Mouse (Mus musculus): ENCODE measurements around the gene Usp39. TPM values are rescaled to one million over a fixed set of nuclear protein-coding genes. Genes with fewer than 3 reads are reported as not detected.

Usp39 gene
- polyA plus RNA-seq (2015; fragmentation: Nextera tagmentation; extraction: Ambion mirVana), result 51.5 and 51.7 TPM in 2 replicates

- Histone ChIP-seq H3K4me1 (peaks cover 40% of the 10 kb centered on the region), H3K27me3 (no peaks in the 10 kb centered on the region), H3K9ac (peak within 1 kb of the TSS; percentile 92), H3K36me3 (peaks cover 31% of the 10 kb centered on the region), H3K27ac (peak within 1 kb of the TSS; percentile 44; the same call in 1 of the 2 replicates), H3K4me3 (peak within 1 kb of the TSS; percentile 90), H3K4me2 (replicated peaks) (peak within 1 kb of the TSS; percentile 91), H3K9me3 (no peaks in the 10 kb centered on the region)
- ATAC-seq (ENCODE audit: low FRiP score, low read depth), result peak; percentile 85
- WGBS, result under 1% methylated on average over 30 of the region's 30 CpGs
Measured at GRCm38 (mm10) chr6:72345074-72345567, at the start of gene Usp39. Gene Usp39 (minus strand): TSS chr6:72345184.

- no peak overlapping the region for H3K9ac ChIP-seq
- H3K36me3 ChIP-seq, result no peaks in the 10 kb centered on the region
- no peak overlapping the region for H3K4me2 ChIP-seq (replicated peaks)
- no peak overlapping the region for H3K4me3 ChIP-seq
- H3K4me1 ChIP-seq, result peaks cover 30% of the 10 kb centered on the region
- no peaks in the 10 kb centered on the region for H3K9me3 ChIP-seq
- 94% methylated on average over 5 of the region's 5 CpGs for WGBS
- no peaks in the 10 kb centered on the region for H3K27me3 ChIP-seq
- no peak for ATAC-seq (ENCODE audit: low FRiP score, low read depth)
- no peak overlapping the region for H3K27ac ChIP-seq
Measured at GRCm38 (mm10) chr6:72392341-72392740, 47.4 kb upstream of the Usp39 start.

- H3K27ac ChIP-seq, result peak overlapping the region; percentile 93
- H3K9ac ChIP-seq, result peak overlapping the region; percentile 77
- H3K27me3 ChIP-seq, result no peaks in the 10 kb centered on the region
- H3K9me3 ChIP-seq, result no peaks in the 10 kb centered on the region
- peak overlapping the region; percentile 77 for H3K4me2 ChIP-seq (replicated peaks)
- peaks cover 10% of the 10 kb centered on the region for H3K36me3 ChIP-seq
- no peak for ATAC-seq (ENCODE audit: low FRiP score, low read depth)
- 21% methylated on average over 12 of the region's 12 CpGs for WGBS
- H3K4me3 ChIP-seq, result peak overlapping the region; percentile 54
- peaks cover 30% of the 10 kb centered on the region for H3K4me1 ChIP-seq
Measured at GRCm38 (mm10) chr6:72390795-72391521, 46.0 kb upstream of the Usp39 start.

DNA sequence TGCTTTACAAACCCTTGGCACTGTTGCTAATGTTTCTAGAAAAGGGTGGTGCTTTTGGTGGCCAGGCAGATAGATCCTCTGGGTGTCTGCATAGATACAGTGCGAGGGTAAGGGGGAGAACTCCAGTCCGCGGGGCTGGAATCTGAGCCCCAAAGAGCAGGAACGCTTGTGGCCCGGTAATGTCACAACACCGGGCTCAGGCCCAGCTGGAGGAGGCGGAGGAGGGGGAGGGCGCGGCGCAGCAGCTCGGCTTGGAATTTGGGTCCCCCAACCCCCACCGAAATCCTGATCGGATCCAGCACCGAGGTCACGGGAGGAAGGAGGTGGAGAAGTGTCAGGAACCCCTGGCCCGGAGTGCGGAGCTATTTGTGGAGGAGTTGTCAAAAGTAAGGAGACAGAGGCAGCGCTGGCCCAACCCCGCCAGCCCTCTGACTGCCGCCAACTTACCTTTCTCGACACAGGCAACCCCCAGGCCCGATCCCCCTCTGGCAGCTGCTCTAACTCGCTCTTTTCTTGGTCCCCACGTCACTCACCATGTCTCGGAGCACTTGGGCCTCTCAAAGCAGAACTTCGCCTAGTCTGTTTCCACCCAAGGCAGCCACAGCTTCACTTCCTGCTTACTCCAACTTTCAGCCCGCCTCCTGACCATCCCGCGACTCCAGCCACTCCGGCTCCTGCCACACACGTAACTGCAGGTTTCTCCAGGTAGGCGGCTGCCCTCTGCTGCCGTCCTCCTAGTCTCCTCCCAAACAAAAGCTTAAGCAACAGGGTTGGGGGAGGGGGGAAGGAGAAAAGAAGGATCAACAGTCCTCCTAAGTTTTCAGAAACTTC is 45.2 kb upstream of the Usp39 start, which contains the start of gene Vamp8:
Gene Vamp8, minus strand, starts transcription at position 763 of the 831 bp plus-strand sequence.
- peaks cover 17% of the 10 kb centered on the region for H3K36me3 ChIP-seq
- peak within 1 kb of the TSS; percentile 77 for H3K9ac ChIP-seq
- peaks cover 30% of the 10 kb centered on the region for H3K4me1 ChIP-seq
- peak within 1 kb of the TSS; percentile 54 for H3K4me3 ChIP-seq
- WGBS, result under 1% methylated on average over 33 of the region's 33 CpGs
- no peaks in the 10 kb centered on the region for H3K27me3 ChIP-seq
- no peaks in the 10 kb centered on the region for H3K9me3 ChIP-seq
- peak within 1 kb of the TSS; percentile 77 for H3K4me2 ChIP-seq (replicated peaks)
- peak; percentile 67 for ATAC-seq (ENCODE audit: low FRiP score, low read depth)
- peak within 1 kb of the TSS; percentile 93 for H3K27ac ChIP-seq

- H3K4me2 ChIP-seq (replicated peaks), result peak overlapping the region; percentile 77
- H3K9me3 ChIP-seq, result no peaks in the 10 kb centered on the region
- WGBS, result 13% methylated on average over 13 of the region's 13 CpGs
- H3K4me3 ChIP-seq, result peak overlapping the region; percentile 54
- H3K27me3 ChIP-seq, result no peaks in the 10 kb centered on the region
- H3K27ac ChIP-seq, result peak overlapping the region; percentile 93
- H3K36me3 ChIP-seq, result peaks cover 24% of the 10 kb centered on the region
- peaks cover 30% of the 10 kb centered on the region for H3K4me1 ChIP-seq
- 0 out of 2 replicates have a peak, but pooled peaks have one; percentile 26 for ATAC-seq (ENCODE audit: low FRiP score, low read depth)
- peak overlapping the region; percentile 77 for H3K9ac ChIP-seq
Measured at GRCm38 (mm10) chr6:72389471-72389940, 44.5 kb upstream of the Usp39 start.

DNA sequence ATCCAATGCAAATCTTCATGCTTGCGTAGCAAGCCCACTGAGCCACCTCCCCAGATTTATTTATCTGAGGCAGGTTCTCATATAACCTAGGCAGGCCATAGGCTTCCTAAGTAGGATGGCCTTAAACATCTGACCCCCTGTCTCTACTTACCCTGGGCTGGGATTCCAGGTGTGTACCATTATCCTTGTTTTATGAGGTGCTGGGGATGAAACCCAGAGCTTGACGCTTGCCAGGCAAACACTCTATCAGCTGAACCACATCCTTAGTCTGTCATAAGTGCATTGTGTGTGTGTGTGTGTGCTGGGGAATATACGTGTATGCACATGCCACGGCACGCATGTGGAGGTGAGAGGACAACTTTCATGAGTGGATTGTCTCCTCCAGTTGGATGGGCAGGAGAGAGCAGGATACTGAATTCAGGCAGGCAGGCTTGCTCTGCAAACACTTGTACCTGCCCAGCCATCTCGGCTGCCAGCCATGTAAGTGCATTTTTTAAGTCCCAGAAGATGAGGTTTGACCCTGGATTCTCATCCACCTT is 43.9 kb upstream of the Usp39 start:
- Histone ChIP-seq H3K27me3 (no peaks in the 10 kb centered on the region), H3K4me1 (peaks cover 30% of the 10 kb centered on the region), H3K9ac (peak overlapping the region; percentile 77), H3K9me3 (no peaks in the 10 kb centered on the region), H3K4me2 (replicated peaks) (peak overlapping the region; percentile 77), H3K36me3 (peaks cover 30% of the 10 kb centered on the region), H3K27ac (no peak overlapping the region; the same call in 1 of the 2 replicates), H3K4me3 (peak overlapping the region; percentile 54)
- ATAC-seq (ENCODE audit: low FRiP score, low read depth), result no peak
- 42% methylated on average over 6 of the region's 6 CpGs for WGBS

DNA sequence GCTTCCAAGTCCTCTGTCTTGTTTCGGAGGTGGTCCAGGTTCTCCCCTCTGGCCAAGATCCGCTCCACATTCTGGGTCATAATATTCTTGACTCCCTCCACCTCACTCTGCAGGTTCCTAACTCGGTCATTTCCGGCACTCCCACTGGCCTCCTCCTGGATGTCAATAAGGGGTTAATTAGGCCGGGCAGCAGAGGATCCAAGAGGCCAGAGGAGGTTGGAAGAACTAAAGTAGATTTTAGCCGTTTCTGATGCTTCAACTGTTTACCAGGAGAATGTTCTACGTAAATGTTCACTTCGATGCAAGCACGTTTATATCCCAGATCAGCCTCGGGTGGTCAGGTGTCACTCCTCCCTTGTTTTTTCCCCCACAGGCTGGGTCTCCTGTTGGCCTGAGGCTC is 43.3 kb upstream of the Usp39 start:
- Histone ChIP-seq H3K4me2 (replicated peaks) (peak overlapping the region; percentile 77), H3K4me3 (peak overlapping the region; percentile 54; the same call in 1 of the 2 replicates), H3K27ac (no peak overlapping the region), H3K27me3 (no peaks in the 10 kb centered on the region), H3K36me3 (peaks cover 31% of the 10 kb centered on the region), H3K4me1 (peaks cover 30% of the 10 kb centered on the region), H3K9me3 (no peaks in the 10 kb centered on the region), H3K9ac (no peak overlapping the region)
- WGBS, result 40% methylated on average over 10 of the region's 10 CpGs
- ATAC-seq (ENCODE audit: low FRiP score, low read depth), result no peak

GRCm38 (mm10) chr6:72387816-72388215 is 42.8 kb upstream of the Usp39 start:
- Histone ChIP-seq H3K36me3 (peaks cover 31% of the 10 kb centered on the region), H3K4me2 (replicated peaks) (peak overlapping the region; percentile 77), H3K27ac (no peak overlapping the region), H3K27me3 (no peaks in the 10 kb centered on the region), H3K9me3 (no peaks in the 10 kb centered on the region), H3K4me1 (peaks cover 30% of the 10 kb centered on the region), H3K4me3 (no peak overlapping the region), H3K9ac (no peak overlapping the region)
- no peak for ATAC-seq (ENCODE audit: low FRiP score, low read depth)
- 53% methylated on average over 3 of the region's 3 CpGs for WGBS

DNA sequence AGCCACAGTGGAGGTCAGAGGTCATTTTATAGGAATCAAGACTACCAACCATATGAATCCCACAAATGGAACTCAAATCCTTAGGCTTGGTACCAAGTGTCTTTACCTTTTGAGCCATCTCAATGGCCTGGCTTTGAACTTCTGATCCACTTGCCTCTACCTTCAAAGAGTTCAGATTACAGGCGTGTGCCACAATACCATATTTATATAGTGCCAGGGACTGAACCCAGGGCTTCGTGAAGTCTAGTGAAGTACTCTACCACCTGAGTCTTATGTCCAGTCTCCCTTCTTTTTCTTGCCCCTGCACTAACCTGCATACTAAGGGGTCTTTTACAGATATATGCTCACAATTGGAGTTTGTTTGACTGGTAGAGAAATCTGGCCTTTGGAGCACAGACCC is 41.6 kb upstream of the Usp39 start:
- H3K4me1 ChIP-seq, result peaks cover 30% of the 10 kb centered on the region
- no peak overlapping the region for H3K4me3 ChIP-seq
- no peak overlapping the region for H3K4me2 ChIP-seq (replicated peaks)
- H3K27me3 ChIP-seq, result no peaks in the 10 kb centered on the region
- ATAC-seq (ENCODE audit: low FRiP score, low read depth), result no peak
- WGBS, result 86% methylated on average over 2 of the region's 2 CpGs
- no peak overlapping the region for H3K27ac ChIP-seq
- H3K36me3 ChIP-seq, result peaks cover 31% of the 10 kb centered on the region
- no peak overlapping the region for H3K9ac ChIP-seq
- H3K9me3 ChIP-seq, result no peaks in the 10 kb centered on the region

DNA sequence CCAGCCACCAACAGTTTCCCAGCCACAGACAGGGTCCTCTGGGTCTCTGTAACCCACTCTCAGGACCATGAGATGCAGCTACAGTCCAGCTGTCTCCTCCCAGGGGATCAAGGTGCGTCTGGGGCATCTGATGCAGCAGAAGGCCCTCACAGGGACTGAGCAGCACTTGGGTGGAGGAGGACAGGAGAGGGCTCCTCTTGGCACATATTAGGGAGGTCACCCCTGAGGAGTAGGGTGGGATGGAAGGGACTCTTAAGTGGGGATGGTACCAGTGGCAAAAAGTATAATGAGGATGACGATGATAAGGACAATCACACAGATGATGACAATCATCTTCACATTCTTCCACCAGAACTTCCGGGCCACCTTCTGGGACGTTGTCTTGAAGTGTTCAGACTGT is 40.3 kb upstream of the Usp39 start:
- H3K9me3 ChIP-seq, result no peaks in the 10 kb centered on the region
- no peak overlapping the region for H3K27ac ChIP-seq
- ATAC-seq (ENCODE audit: low FRiP score, low read depth), result no peak
- WGBS, result 95% methylated on average over 4 of the region's 4 CpGs
- no peak overlapping the region for H3K4me2 ChIP-seq (replicated peaks)
- H3K27me3 ChIP-seq, result peaks cover 1% of the 10 kb centered on the region; the same call in 1 of the 2 replicates
- H3K9ac ChIP-seq, result no peak overlapping the region
- H3K4me1 ChIP-seq, result peaks cover 25% of the 10 kb centered on the region
- peaks cover 31% of the 10 kb centered on the region for H3K36me3 ChIP-seq
- H3K4me3 ChIP-seq, result no peak overlapping the region

DNA sequence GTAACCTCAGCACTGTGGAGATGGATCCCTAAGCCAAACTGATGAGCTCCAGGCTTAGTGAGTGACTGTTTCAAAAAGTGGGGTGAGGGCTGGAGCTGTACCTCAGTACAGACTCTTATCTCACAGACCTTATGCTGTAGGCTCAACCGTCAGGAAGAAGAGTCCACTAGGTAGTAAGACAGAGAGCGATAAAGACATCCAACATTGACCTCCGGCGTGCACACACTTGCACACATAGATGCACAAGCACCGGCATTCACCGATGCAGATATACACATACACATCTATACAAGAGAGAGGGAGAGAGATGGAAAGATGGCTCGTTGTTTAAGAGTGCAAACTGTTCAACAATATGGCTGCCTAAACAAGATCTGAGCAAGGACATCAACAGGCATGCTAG is 39.0 kb upstream of the Usp39 start:
- WGBS, result 95% methylated on average over 7 of the region's 7 CpGs
- Histone ChIP-seq H3K4me3 (no peak overlapping the region), H3K27ac (no peak overlapping the region), H3K4me2 (replicated peaks) (no peak overlapping the region), H3K9ac (no peak overlapping the region), H3K4me1 (peaks cover 25% of the 10 kb centered on the region), H3K27me3 (peaks cover 11% of the 10 kb centered on the region; the same call in 1 of the 2 replicates), H3K36me3 (peaks cover 31% of the 10 kb centered on the region), H3K9me3 (no peaks in the 10 kb centered on the region)
- ATAC-seq (ENCODE audit: low FRiP score, low read depth), result no peak
